Mouse (Mus musculus) kidney, adult 11 months (tissue): ENCODE data around the gene Trim17.
"Not testable (repeated sequence)": the region's sequence is repeated elsewhere in the genome, so short reads cannot be mapped to it uniquely, and the experiment has no call there.

Source experiments
- DNase-seq: peaks from one replicate; pipeline ENCODE4 v3.0.0; 2022

The Trim17 gene

DNA sequence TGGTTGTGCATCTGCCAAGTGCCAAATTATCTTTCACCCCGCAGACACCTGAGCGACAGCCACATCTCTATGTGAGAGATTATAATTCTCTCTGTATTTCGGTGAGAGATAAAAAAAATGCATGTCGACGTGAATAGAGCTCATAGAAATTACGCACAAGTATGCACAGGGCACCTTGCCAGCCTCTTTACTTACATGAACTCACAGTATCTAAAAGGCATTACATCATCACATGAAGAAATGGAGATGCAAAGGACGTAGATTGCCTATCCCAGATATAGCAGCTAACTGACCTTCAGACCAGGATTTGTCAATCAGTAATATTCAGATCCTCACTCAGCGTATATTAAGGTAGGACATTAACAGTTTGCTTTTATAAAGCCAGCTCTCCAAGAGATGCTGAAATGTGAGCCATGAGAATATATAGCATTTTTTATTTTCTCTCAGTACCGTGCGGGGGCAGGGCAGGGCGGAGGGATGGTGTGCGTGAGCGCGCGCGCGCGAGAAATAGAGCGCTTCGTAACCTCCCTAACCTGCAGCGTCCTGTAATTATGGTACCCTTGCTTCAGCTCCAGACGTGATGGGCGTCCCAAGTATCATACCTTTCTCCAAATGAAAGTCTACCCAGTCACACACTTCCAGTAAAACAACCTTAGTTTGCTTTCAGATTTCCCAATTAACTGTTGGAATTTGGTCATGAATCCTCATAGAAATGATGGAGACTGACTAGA is 6.5 kb upstream of the Trim17 start:
- no peak for DNase-seq

DNA sequence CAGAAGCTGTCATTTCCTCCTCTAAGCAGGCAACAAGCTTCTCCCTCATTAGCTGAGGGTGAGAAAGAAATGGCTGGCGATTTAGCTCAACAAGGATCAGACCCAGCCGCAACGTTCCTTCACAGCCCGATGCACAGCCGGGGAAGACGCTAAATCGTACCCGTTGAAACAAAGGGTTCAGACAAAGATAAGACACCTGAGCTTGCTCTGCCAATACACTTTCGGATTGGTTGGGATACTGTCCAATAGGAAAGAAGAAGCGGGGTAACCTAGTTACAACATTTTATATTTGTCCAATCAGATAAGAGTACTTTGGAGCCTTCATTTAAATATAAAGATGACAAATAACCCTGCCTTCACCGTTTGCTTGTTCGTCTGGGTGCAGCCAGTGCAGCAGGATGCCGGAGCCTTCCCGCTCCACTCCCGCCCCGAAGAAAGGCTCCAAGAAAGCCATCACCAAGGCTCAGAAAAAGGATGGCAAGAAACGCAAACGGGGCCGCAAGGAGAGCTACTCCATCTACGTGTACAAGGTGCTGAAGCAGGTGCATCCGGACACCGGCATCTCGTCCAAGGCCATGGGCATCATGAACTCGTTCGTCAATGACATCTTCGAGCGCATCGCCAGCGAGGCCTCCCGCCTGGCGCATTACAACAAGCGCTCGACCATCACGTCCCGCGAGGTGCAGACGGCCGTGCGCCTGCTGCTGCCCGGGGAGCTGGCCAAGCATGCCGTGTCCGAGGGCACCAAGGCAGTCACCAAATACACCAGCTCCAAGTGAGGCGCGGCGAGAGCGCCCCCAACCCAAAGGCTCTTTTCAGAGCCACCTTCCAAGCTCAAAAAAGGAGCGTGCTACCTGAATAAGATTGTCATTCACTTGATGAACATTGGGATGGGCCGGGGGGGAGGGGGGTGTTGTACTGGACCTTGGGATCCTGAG is 5.7 kb upstream of the Trim17 start, which contains the start of gene Hist3h2ba:
Hist3h2ba (plus strand) TSS at position 379 of the 938 bp plus-strand sequence.
- peak; percentile 65 for DNase-seq

DNA sequence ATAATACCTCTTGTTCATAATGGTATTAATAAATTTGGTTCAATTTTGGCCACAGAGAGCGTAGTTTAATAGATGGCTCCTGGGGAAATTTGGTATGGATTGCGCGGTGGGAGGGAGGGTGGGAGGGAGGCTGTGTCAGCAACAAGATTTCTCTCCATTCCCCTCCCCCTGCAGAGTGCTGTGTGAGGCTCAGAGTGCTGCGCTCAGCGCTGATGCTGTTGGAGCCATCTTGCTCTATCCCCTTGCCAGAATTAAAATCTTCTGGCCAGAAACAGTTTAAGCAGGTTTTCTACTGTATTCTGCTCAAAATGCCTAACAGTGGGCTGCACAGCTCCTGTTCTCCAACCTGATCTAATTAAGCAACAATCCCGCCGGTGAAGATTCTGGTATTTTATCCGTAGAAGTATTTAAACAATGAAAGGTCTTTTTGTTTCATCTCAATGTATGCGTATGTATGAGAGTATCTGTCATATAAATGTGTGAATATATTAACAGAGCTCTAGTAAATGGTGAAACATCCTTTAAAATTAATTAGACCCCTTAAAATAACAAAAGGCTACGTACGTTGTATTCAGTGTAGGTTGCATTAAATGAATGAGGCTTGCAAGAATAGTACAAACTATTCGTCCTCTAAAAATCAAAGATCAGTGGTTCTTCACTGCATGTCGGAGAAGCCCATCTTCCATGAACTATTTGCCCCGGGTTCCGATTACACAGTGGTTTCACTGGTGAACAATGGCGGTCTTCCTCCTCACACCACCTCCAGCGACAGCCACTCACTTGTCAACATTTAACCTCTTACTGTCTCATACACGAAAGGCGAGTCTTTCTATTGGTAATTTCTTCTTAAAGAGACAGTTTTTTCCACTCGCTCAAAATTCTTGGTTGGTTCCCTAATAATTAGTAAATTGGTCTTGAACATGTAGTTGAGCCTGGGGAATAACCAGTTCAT is 4.7 kb upstream of the Trim17 start:
- no peak for DNase-seq

DNA sequence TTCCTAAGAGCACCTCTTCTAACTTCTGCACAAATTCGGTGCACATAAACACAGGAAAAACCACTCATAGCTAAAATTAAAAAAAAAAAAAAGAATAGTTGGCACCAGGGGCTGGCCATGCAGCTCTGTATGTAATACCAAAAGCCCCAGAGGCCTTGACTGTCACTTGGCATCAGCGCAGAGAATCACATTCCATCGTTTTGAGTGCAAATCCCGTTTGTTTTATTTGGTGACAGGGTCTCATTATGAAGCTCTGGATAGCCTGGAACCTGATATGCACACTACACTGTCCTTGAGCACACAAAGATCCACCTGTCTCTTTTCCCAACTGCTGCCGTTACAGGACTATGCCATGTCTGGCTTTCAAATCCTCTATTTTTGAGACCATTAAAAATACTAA is 3.3 kb upstream of the Trim17 start:
- DNase-seq, result no peak

DNA sequence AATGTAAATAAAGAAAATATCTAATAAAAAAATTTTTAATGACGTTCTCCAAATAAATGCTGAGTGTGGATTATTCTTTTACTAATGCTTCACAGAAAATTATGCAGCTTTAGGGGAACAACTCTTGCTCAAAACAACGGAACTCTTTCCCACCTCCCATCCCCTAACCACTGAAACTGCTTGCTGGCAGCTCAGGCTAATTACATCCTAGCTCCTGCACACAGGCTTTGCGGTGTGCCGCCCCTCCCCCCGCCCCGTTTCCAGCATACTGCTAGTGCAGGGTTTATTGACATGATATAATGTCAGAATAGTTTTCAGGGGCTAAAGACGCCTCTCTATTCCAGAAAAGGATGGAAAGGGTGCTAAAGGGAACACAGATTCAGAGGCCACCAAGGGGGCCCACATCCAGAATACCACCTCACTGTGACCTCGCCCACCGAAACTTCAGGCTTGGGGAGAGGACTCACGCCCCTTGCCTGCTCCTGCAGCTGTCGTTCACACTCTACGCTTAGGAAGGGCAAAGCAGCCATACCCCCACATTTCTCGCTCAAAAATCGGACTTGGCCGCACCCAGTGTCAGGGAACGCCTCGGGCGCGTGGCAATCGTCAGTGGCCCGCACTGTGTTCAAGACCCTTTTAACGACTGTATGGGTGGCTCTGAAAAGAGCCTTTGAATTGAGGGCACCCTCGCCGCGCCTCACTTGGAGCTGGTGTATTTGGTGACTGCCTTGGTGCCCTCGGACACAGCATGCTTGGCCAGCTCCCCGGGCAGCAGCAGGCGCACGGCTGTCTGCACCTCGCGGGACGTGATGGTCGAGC is 925 bp upstream of the Trim17 start:
- no peak for DNase-seq

DNA sequence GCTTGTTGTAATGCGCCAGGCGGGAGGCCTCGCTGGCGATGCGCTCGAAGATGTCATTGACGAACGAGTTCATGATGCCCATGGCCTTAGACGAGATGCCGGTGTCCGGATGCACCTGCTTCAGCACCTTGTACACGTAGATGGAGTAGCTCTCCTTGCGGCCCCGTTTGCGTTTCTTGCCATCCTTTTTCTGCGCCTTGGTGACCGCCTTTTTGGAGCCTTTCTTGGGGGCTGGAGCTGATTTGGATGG is 390 bp upstream of the Trim17 start:
- not testable (repeated sequence) for DNase-seq

DNA sequence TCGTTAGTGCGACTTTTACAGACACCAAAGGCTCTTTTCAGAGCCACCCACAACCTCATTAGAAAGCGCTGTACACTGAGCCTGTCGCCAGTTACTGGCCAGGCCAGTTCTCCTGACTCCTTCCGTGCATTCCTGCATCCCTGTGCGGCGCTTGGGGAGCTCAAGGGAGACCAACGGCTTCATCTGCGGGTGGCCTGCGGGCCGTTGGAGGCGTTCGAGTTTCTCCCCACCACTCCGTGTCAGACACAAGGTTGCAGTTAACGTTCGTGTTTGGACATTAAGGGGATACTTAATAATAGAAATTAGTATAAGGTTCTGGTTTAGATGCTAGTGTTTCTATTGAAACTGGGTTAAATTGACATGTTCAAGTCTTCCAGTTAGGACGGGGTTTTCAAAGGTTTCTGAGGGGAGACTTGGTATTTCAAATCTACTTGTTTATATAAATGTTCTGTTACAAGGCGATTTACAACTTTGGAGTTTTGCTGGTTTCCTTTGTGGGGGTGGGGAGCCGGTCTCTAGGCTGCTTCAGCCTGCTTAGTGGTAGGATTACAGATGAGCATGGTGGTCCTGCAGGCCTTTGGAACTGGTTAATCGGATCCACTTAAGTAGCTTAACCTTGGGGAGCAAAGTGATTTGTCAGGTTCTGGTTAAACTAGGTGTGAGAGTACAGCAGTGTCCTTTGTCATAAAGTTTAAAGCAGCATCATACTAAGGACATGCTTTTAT is 820 bp downstream of the Trim17 start:
- no peak for DNase-seq

DNA sequence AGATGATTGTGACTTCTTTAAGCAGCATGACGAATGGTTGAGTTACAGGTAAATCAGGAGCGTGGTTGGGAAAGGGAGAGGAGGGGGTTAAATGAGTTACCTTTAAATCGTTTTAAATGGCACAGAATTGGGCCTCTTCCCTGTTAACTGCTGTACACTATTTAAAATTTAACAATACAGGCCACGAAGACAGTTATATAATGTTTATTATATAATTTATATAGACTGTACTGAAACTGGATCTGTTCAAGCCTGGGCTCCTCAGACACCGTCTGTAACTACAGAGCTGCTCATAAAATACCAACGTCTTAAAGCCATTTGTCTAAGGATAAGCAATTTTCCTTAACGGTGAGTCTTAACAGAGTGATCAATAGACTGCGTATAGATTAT is 1.4 kb downstream of the Trim17 start:
- DNase-seq, result no peak

DNA sequence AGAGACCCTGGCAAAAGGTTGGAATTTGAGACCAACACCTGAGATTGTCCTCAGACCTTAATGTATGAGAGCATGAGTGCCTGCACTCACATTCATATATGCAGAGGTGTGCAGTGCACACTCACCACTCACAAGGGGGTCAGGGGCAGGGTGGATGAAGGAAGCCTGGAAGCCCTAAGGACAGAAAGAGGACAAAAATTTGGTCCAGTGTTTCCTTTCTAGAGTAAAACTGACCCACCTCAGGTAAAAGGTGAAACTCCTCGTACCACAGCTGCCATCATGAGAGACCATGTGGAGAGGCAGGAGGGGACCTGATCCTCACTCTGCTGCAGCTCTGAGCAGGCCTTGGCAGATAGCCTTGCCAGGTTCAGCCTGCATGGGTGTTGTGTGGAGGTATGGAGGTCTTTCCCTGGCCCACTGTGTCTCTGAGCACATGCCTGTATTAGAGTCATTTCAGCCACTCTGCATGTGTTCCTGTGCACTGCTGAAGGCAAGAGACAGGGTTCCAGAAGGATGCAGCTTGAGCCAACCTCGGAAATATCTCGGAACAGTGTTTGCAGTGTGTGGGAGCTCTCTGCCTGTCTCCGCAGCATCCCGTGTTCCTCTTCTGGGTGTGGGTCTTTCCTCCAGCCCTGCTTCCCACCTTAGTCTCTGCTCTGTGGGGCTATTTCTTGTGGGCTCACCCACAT is 2.9 kb downstream of the Trim17 start:
- DNase-seq, result no peak

DNA sequence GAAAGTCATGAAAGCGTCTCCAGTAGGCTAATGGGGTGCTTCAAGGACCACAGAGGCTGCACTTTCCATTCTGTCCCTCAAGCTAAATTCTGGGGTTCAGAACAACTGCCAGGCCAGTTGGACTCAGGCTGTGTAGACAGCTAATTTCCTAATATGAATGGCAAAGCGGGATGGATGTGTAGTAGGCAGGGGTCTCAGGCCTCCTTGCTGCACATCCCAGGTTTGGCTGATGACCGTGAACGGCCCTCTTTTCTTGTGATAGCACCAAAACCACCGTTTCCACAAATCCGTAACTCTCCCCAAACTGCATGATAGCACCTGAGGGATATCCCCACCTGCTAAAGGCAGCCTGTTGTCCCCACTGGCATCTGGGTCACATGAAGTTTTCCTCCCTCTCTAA is 4.1 kb downstream of the Trim17 start:
- no peak for DNase-seq

DNA sequence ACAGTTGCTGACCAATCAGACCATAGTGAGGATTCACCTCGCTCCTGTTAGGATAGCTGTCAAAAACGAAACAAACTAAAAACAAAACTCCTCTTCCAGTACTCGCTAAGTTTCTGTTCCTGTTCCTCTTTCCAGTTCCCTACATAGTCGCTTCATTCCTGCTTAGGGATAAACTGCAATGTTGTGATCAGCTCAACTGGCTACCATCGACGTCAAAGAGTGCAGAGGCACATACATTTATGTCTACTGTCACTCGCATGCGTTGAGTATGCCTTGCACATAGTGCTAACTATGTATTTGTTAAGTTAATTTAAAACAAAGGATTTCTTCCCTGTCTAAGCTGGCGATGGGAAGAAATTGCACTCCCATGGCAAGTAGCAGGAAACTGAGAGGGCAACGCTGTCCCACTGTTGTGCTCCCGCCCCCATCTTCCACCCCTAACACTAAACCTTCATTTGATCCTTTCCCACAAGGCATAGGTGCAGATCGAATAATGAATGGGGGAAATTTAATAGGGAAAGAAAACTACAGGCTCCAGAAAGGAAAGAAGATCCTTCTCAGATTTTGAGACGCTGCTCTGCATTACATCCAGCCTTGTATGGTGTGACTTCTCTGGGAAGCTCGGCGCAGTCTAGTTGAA is 4.8 kb downstream of the Trim17 start:
- no peak for DNase-seq

DNA sequence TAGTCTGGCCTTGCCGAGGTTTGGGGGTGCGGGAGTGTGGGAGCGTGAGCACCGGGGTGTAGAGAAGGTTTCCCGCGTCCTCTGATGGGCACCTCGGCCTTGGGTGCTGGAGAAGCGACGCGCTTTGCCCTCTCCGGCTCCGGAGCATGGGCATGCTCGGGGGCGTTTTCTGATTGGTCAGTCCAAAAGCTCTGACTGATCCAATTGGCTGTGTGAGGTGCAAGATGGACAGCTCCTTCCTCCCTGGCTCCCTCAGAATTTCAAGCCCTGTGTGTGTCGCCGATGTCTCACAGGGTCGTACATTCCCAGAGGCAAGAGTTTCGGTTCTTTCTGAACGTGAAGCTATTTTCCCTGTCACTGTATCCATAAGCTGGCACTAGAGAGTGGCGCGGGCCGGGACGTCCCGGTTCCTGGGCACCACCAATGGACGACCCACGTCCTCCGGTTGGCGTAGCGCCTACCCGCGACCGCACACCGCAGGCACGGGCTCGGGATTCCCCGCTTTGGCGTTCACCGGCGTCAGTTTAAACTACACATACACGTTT is 5.5 kb downstream of the Trim17 start:
- peak; percentile 88 for DNase-seq

DNA sequence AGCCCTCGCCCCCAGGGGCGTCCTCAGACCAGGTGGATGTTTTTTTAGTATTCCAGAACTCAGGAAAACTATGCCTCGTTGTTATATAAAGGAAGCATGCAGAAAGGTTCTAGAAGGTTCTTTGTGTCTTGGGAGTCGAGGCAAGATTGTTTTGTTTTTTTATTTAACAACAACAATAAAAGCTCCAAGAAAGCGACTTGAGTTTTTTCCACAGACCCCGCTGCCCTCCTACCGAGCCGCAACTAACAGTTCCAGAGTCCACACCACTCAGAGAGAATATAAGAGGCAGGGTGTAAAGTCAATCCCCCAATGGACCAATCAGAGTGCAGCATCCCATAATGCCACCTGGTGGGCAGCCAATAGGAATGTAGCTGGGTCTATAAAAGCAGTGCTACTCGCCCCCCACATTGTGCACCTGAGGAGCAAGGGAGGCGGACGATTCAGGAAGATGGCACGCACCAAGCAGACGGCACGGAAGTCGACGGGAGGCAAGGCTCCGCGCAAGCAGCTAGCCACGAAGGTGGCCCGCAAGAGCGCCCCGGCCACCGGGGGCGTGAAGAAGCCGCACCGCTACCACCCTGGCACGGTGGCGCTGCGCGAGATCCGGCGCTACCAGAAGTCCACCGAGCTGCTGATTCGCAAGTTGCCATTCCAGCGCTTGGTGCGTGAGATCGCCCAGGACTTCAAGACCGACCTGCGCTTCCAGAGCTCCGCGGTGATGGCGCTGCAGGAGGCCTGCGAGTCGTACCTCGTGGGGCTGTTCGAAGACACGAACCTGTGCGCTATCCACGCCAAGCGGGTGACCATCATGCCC is 7.1 kb downstream of the Trim17 start:
- no peak for DNase-seq

DNA sequence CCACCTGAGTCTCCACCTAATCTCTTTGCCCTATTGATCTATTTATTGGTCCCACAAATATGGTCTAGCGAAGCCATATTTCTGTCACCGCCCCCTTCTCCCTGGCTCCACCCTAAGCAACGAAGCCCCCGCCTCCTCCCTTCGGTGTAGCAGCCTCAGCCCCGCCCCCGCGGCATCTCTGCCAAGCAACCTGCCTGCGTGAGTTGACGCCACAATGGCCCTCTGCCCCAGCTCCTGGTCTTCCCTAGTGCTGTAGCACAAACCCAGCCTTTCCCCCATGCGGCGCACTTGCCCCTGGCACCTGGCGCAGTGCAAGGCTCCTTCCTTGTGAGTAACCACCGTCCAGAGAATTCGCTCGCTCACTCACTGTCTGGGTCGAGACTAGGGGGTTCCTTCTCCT is 9.1 kb downstream of the Trim17 start:
- DNase-seq, result peak; percentile 64

DNA sequence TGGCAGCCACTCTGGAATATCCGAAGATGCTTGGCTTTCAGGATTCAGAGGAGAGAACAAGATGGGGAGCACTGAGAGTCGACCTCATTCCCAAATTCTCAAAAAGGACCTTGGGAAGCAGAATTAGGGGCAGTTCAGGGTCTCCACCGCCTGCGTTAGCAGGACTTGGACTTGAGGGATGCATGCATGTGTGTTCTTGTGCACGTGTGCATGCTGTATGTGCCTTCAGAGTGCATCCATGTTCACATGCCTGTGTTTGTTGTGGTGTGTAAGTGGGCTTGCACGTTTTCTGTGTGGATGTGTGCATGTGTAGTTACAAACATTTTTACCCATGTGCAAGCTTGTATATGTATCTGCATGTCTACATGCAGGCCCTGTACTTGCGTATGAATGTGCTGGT is 9.7 kb downstream of the Trim17 start:
- DNase-seq, result no peak

DNA sequence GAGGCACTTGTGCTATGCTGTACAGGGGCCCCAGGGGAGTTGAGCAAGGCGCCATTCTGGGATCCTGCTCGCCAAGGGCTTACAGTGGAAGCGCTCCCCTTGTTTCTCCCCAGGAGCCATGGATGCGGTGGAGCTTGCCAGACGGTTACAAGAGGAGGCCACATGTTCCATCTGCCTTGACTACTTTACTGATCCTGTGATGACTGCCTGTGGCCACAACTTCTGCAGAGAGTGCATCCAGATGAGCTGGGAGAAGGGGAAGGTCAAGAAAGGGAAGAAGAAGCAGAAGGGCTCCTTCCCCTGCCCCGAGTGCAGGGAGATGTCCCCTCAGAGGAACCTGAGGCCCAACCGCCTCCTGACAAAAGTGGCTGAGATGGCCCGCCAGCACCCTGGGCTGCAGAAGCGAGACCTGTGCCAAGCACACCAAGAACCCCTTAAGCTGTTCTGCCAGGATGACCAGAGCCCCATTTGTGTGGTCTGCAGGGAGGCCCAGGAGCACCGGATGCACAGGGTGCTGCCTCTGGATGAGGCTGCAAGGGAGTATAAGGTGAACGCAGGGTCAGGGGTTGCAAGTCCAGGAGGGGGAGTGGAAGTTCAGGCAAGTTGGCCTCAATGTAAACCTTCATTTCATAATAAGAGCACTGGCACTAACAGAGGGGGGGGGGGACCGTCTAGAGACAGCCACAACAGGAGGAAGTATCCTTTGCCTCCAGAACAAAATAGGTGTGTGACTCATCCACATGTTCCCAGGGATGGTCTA is 10.7 kb downstream of the Trim17 start:
- DNase-seq, result no peak

DNA sequence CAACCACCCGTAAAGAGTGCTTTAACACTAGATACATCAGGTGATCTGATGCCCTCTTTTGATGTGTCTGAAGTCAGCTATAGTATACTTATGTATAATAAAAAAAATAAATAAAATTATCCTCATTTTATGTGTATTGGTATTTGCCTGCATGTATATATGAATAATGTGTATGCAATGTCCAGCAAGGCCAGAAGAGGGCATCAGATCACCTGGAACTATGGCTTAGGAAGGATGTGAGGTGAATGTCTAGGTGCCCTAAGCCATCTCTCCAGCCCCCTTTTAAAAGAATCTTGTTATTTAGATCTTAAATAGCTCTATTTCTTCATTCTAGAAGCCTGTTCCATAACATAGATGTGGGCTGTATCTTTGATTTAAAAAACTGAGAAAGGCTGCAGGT is 12.9 kb downstream of the Trim17 start:
- DNase-seq, result no peak

DNA sequence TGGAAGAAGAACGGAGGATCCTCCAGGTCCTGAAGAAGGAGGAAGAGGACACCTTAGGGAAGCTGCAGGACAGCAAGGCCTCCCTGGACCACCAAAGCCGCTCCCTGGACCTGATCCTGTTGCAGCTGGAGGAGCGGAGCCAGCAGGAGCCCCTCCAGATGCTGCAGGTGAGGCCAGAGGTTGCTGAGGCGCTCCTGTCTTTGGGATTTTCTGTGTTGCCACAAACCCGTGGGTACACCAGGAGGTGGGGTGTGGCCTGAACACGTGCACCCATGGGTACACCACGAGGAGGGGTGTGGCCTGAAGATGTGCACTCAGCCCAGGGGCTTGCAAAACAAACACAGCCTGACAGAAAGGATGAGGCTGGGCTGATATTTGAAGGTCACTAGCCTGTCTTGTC is 14.1 kb downstream of the Trim17 start:
- DNase-seq, result no peak

DNA sequence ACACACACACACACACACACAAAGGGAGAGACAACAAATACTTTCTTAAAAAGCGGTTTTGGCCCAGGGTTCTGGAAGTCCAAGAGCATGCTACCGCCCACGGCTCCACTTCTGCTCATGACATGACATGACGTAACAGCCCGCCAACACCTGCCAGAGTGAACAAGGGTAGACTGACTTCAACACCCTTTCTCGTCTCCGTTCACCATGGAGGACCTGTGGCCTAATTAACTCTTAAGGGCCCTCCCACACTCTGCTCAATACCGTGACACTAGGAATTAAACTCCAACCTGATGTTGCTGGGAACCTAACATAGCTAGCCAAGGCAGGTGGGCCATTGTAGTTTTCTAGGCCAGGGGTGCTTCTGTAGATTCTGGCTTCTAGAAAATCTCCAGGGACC is 14.5 kb downstream of the Trim17 start:
- DNase-seq, result peak; percentile 45
